Mouse (Mus musculus): Measurements from ENCODE around the gene Dhrs9.

Gene Dhrs9

GRCm38 (mm10) chr2:69418294-69418881 lies 38.1 kb downstream of the Dhrs9 start:
- in situ Hi-C loops (cut with MboI, MseI) = no loop called here

- in situ Hi-C loops (cut with MboI, MseI) = no loop called here
Observed at GRCm38 (mm10) chr2:69424829-69425228, 44.6 kb downstream of the Dhrs9 start.

- in situ Hi-C loops (cut with MboI, MseI) = no loop called here
Observed at GRCm38 (mm10) chr2:69426081-69426480, 45.8 kb downstream of the Dhrs9 start.

GRCm38 (mm10) chr2:69427141-69427540 lies 46.9 kb downstream of the Dhrs9 start:
- in situ Hi-C loops (cut with MboI, MseI) = no loop called here

GRCm38 (mm10) chr2:69428116-69428515 lies 47.9 kb downstream of the Dhrs9 start:
- in situ Hi-C loops (cut with MboI, MseI) = no loop called here

GRCm38 (mm10) chr2:69441656-69442055 lies 61.4 kb downstream of the Dhrs9 start:
- in situ Hi-C loops (cut with MboI, MseI) = no loop called here

GRCm38 (mm10) chr2:69445896-69446472 lies 65.7 kb downstream of the Dhrs9 start:
- in situ Hi-C loops (cut with MboI, MseI) = no loop called here

GRCm38 (mm10) chr2:69448581-69448980 lies 68.3 kb downstream of the Dhrs9 start:
- in situ Hi-C loops (cut with MboI, MseI) = no loop called here

- in situ Hi-C loops (cut with MboI, MseI) = loop anchor here (25.0 kb wide), 1 partner anchor 861 kb away; no protein-coding TSS in a partner anchor
Observed at GRCm38 (mm10) chr2:69451128-69451527, 70.9 kb downstream of the Dhrs9 start.

All from T-helper 1 cell (primary cell).